Mouse (Mus musculus) subcutaneous adipose tissue, adult 2 months (tissue): ENCODE results near the gene Zfp772. TPM values are rescaled to one million over a fixed set of nuclear protein-coding genes. Genes with fewer than 3 reads are reported as not detected.

Experiments used
- polyA plus RNA-seq: library from polyadenylated mRNA; depleted of rRNA; stranded (reverse); fragments of >200 nt; gene quantifications from 2 replicates; pipeline ENCODE4 v1.2.3, GENCODE M21; 2012; ENCODE audit warnings: low replicate concordance; rRNA removed

Gene Zfp772
- polyA plus RNA-seq = 2.2 and 4.1 TPM in 2 replicates

DNA sequence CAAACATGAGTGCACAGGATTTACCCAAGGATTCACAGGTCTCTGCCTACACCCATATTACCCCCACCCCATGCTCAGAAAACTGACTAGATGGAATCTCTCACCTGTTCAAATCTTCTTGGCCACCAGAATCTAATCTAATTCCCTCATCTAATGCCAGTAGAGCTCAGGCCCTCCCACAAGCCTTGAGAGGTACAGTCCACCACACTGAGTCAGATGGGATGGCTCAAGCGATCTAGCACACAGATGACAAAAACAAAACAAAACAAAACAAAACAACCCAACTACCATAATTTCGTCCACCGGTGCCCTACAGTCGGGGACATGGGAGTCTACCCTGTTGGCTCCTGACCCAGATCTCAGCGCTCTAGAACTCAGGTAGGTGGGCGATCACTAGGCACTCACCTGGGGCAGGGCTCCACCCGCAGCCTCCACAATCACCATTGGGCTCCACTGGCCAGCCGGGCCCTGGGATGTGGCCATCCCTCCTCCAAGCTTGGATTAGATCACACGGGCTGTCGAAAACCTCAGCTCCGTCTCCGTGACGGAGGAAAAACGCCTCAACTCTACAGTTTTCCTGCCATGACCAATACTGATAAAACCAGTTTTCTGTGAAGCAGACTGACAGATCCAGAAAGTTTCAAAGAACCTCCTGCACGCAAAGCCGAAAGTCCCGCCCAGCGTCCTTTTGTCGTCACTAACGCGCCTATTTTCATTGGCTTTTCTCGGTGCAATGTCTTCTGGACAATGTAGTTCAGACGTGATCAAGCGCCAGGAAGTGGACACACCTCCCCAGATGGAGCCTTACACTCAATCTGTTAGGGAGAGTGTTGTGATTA lies at the start of gene Zfp772:
Zfp772 (minus strand) TSS at position 686 of the 839 bp plus-strand sequence.

DNA sequence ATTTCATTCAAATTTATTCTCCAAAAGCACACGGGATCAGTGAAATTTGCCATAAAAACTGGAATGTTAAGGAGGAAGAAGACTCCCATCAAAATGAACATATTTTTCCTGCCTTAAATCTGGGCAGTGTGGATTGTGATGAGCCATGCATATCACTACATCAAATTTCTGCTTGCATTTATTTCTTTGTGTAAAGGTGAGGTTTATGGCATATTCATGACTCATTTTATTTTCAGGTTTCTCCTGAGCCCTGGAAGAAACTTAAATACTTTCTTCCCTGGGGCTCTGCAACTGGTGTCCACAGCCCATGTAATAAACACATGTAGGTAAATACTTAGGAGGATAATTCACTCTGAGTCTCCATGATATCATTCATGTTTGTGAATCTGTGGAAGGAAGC lies 37.4 kb upstream of the Zfp772 start, which contains the start of gene Vmn2r29:
Vmn2r29 (minus strand) TSS at position 101 of the 400 bp plus-strand sequence.

DNA sequence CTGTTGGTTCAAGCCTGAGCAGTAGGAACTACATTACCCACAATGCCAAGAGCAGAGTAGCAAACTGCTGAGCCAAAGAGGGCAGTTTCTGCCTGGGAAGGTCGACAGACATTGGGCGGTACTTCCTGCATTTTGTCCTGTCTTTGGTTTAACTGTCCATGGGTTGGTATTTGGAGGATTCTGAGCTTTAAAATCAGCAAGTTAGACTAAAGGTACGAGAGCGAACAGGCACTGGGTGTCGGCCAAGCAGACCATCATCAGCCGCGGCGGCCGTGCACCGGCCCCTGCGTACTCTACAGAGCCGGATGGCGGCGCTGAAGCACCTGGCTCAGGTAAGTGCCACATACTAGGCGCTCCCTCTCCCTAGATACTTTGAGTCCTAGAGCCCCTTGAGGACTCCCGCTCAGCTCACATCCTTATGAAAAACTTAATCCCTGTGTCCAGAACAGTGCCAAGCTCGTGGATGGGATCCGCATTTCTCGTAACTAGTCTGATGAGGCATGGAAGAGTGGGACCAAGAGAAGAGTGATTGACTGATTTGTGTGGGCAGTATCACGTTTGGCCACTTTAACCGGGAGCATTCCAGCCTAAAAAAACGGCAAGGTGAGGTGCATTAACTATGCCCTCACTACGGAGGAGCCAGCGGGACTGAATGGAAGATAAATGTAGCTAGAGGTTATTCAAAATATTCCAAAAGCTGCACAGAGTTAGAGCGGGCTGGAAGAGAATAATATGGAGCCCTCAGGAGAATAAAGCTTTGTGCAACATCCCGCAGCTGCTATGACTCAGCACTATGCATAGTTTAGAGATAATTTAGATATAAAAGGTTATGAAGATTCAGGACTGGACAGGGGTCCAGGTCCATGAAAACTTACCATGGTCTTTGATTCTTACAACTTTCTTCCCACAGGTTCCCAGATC lies 38.3 kb downstream of the Zfp772 start, which contains the start of gene Zfp418:
Zfp418 (plus strand) TSS at position 104 of the 921 bp plus-strand sequence.

Other genes with a start within 250 kb of the Zfp772 start
- not detected in 2 replicates for gene Aurkc, start 214.7 kb downstream of the Zfp772 start, polyA plus RNA-seq
- 6.7 and 10.6 TPM in 2 replicates for gene Zfp954, start 88.5 kb downstream of the Zfp772 start, polyA plus RNA-seq
- 0.09 and 0.35 TPM in 2 replicates for gene Zfp773, start 73.2 kb downstream of the Zfp772 start, polyA plus RNA-seq
- 0.40 and 1.1 TPM in 2 replicates for gene Zfp418, start 38.7 kb downstream of the Zfp772 start, polyA plus RNA-seq
- gene Vmn2r29, start 37.3 kb upstream of the Zfp772 start, polyA plus RNA-seq = 0.59 and 0.63 TPM in 2 replicates
- 0.93 and 3.6 TPM in 2 replicates for gene Gm45844, start 68.3 kb upstream of the Zfp772 start, polyA plus RNA-seq
- 28.6 and 41.7 TPM in 2 replicates for gene Clcn4, start 90.9 kb upstream of the Zfp772 start, polyA plus RNA-seq
- gene Vmn2r30, start 127.6 kb upstream of the Zfp772 start, polyA plus RNA-seq = not detected in 2 replicates
- not detected in 2 replicates for gene Gm45783, start 164.6 kb upstream of the Zfp772 start, polyA plus RNA-seq
- not detected in 2 replicates for gene Vmn2r31, start 189.7 kb upstream of the Zfp772 start, polyA plus RNA-seq